Mouse (Mus musculus) forebrain, embryonic 15.5 days (tissue): ENCODE data around the gene Hddc2. TPM values are rescaled to one million over a fixed set of nuclear protein-coding genes. Genes with fewer than 3 reads are reported as not detected.
"Not testable (repeated sequence)": the region's sequence is repeated elsewhere in the genome, so short reads cannot be mapped to it uniquely, and the experiment has no call there.

ENCODE experiments used
- ATAC-seq: fragments of 200-750 bp; cut with Nextera tagmentation; replicated peaks from 2 replicates; pipeline ENCODE4 v1.8.0; 2017; ENCODE audit warnings: mild to moderate bottlenecking, moderate TSS enrichment, moderate library complexity
- H3K27ac ChIP-seq: fragments of 300-500 bp; sonication (generic); replicated peaks from 2 replicates; pipeline ENCODE4 v1.5.1; 2015; ENCODE audit warnings: mild to moderate bottlenecking, inconsistent platforms
- H3K27me3 ChIP-seq: fragments of 300-500 bp; sonication (generic); 2 replicates; pipeline ENCODE4 v1.6.1; 2015; ENCODE audit warnings: inconsistent platforms
- H3K36me3 ChIP-seq: fragments of 300-500 bp; sonication (generic); 2 replicates; pipeline ENCODE4 v1.6.1; 2015; ENCODE audit warnings: mild to moderate bottlenecking, inconsistent platforms
- H3K4me1 ChIP-seq: fragments of 300-500 bp; sonication (generic); 2 replicates; pipeline ENCODE4 v1.6.1; 2015; ENCODE audit warnings: inconsistent platforms
- H3K4me2 ChIP-seq: fragments of 300-500 bp; sonication (generic); replicated peaks from 2 replicates; pipeline ENCODE4 v1.6.1; 2015; ENCODE audit warnings: mild to moderate bottlenecking, inconsistent platforms
- H3K4me3 ChIP-seq: fragments of 300-500 bp; sonication (generic); 2 replicates; pipeline ENCODE4 v1.5.1; 2015; ENCODE audit warnings: mild to moderate bottlenecking, inconsistent platforms
- H3K9ac ChIP-seq: fragments of 300-500 bp; sonication (generic); replicated peaks from 2 replicates; pipeline ENCODE4 v1.6.1; 2015; ENCODE audit warnings: mild to moderate bottlenecking, inconsistent platforms
- H3K9me3 ChIP-seq: fragments of 300-500 bp; sonication (generic); 2 replicates; pipeline ENCODE4 v1.6.1; 2016; ENCODE audit warnings: inconsistent platforms
- WGBS: fragments of 180-500 bp; shearing (Covaris S2); methylation state at CpG from one replicate; pipeline ENCODE4 v1.1.7; 2015; ENCODE audit warnings: mixed read lengths; 5-methylcytosine and 5-hydroxymethylcytosine counted together
- polyA plus RNA-seq: library from polyadenylated mRNA; unstranded; fragments of >200 nt; fragmentation: Nextera tagmentation; extraction: Ambion mirVana; gene quantifications from 2 replicates; pipeline ENCODE4 v1.2.1, GENCODE M21; 2015

Hddc2 gene
- polyA plus RNA-seq, 1 experiment from 2014 or later: 52.2 TPM

DNA sequence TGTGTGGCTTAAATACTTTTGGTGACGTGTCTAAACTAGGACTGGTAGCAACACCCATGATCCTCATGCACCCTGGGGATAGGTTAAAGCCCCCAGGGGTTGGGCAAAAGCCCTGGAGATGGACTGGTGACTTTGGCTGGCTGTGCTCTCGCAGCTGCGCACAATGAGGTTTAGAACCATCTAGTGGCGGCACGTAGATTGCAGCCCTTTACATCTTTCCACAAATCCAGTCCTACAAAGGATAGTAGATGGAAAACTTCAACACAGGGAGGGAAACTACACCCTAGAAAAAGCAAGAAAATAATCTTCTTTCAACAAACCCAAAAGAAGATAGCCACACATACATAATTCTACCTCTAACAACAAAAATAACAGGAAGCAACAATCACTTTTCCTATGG, 57.0 kb downstream of the Hddc2 start:
- not testable (repeated sequence) for H3K4me2 ChIP-seq, H3K9me3 ChIP-seq, H3K27me3 ChIP-seq, H3K4me3 ChIP-seq, ATAC-seq, H3K27ac ChIP-seq, H3K9ac ChIP-seq, H3K4me1 ChIP-seq, H3K36me3 ChIP-seq
- 12% methylated on average over 4 of the region's 5 CpGs for WGBS

Other genes starting within 250 kb of the Hddc2 start
- 14.1 and 14.6 TPM in 2 replicates for gene Tpd52l1, start 132.6 kb downstream of the Hddc2 start, polyA plus RNA-seq